Mouse (Mus musculus) ES-CJ7 (cell line): Measurements from ENCODE around the gene Atp2c2.

Source experiments
- DNase-seq: peaks from one replicate; pipeline ENCODE4 v3.0.0; 2011; ENCODE audit warnings: low read depth, low spot score

The Atp2c2 gene

DNA sequence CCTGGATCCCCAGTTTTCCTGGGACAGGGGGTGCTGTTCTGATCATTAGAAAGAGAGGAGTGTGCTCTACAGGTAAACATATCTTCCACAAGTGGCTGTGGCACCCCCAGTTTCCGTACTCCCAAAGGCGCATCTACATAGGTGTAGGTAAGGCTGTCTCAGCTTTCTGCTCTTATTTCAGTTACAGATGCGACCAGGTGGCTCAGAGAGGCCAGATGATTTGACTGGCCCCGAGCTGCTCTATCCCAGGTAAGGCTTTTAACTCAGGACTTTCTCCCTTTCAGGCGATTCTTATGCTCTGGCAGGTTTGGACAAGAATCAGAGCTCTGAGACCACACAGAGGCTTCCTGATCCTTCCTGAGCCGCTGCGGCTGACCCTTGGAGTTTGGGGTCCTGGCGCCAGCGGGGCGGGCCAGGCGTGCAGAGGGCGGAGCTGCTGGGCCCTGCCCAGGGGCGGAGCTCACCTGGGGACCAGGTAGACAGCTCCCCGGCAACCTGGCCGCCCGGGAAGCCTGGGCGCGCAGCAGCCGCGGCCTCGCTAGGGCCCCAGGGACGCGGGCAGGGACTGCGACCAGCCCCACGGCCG lies at the start of gene Atp2c2:
TSS of gene Atp2c2 (plus strand) at position 461 of the 586 bp plus-strand sequence.
- no peak for DNase-seq

DNA sequence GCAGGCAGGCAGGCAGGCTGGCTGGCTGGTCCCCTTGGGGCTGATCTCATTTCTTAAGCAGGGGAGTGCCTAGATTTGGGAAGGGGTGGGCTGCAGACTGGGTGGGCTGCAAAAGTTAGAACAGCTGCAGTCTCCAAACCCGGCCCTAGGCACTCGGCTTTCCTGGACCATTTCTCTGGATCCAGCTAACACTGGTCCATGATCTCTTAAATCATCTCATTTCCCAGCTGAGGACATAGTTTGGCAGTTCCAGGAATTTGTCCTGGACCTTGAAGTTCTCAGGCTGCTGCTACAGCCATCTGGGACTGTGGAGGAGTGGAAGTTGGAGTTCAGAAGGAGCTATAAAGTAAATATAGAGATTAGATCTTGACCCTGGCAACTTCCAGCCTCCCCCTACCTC lies 48.5 kb upstream of the Atp2c2 start:
- no peak for DNase-seq

DNA sequence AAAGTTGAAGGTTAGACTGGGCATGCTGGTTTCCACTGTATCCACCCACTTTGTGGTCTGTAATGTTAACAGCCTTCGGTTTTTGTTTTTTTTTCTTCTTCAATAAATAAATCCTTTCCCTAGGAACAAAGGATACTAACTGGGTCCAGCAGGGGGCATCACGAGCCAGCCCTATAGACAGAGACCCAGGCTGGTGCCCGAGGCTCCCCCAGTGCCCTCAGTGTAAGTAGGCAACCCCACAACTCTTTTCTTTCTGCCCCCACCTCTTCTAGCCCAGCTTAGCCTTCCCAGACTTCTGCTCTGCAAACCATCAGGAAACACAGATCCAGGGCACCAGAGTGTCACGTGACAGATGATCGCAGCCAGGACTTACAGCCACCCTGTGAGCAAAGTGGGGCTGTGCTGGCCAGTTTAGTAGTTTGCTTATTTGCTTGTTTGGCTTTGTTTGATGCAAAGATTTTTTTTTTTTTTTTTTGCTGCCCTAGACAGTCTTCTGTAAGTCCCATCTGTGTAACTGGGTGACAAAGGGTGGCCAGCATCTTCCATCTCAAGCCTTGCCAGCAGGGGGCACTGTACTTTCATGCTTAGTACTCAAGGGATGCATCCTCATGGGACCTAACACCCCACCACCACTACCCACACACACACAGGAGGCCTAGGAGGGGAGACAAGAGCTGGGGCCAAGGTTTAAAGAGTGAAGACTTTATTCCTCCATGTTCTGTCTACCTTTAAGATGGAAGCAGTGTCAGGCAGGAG lies 42.9 kb upstream of the Atp2c2 start:
- peak; percentile 75 for DNase-seq

DNA sequence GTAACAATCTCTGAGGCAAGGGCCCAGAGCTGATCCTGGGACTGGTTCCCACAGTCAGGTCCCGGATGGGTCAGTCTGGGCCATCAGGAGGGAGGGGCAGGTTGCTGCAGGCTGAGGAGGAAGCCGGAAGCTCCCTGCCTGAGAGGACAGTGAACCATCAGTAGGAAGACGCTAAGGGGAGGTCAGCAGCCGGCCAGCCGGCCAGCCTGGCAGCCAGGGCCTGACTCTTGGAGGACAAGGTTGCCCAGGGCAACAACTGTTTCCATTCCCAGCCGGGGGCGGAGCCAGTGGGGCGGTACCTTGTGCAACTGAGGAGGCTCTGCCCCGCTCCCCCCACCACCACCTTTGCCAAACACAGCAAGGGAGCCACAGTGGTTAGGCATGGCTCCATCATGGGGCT lies 38.7 kb upstream of the Atp2c2 start:
- no peak for DNase-seq

DNA sequence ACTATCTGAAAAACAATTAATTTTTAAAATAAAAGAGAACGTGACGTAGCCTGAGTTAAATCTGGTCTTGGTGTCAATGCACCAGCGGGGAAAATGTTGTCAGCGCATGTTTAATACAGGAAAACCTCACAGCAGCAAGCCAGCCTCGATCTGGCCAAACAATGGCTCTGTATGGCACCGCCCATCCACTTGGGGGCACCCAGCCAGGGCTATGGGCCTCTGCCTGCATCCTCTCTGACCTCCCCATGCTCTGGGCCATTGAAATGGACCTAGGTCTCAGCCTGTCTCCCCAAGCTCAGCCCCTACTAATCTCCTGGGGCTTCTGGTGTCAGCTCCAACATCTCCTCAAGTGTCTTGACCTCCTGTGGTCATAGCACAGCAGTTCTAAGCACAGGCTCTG lies 37.9 kb upstream of the Atp2c2 start:
- no peak for DNase-seq

DNA sequence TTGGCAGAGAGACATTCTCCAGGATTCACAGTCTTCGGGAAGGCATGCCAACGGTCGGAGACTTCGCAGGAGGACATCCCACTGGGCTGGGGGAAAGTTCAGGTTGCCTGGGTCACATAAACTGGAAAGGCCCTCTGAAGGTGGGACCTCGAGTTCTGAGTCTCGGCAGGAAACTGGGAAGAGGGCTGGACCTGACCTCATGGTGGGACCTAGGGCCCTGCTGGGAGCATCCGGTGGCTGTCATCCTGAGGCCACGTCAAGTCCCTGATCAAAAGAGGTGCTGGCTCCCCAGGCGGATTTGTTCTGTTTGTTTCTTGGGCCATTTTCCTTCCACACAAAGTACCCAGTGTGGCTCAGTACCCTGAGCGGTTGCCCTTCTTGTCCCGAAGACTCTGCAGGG lies 36.4 kb upstream of the Atp2c2 start:
- no peak for DNase-seq

DNA sequence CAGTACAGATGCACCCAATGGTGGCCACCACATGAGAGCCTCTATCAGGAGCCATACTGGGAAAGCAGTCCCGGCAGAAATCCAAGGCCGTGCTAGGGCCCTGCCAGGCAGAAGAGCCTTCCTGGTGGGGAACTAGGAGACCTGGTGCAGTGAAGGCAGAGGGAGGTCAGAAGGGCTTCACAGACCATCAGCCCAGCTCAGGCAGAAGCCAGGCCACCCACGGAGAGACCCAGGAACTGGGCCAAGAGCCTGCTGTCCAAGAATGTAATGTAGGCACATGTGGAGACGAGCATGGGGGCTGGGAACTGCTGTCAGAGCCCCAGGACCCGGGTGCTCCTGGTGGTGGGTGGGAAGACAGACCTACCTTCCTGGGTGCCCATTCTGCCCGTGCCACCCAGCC lies 34.5 kb upstream of the Atp2c2 start:
- no peak for DNase-seq

DNA sequence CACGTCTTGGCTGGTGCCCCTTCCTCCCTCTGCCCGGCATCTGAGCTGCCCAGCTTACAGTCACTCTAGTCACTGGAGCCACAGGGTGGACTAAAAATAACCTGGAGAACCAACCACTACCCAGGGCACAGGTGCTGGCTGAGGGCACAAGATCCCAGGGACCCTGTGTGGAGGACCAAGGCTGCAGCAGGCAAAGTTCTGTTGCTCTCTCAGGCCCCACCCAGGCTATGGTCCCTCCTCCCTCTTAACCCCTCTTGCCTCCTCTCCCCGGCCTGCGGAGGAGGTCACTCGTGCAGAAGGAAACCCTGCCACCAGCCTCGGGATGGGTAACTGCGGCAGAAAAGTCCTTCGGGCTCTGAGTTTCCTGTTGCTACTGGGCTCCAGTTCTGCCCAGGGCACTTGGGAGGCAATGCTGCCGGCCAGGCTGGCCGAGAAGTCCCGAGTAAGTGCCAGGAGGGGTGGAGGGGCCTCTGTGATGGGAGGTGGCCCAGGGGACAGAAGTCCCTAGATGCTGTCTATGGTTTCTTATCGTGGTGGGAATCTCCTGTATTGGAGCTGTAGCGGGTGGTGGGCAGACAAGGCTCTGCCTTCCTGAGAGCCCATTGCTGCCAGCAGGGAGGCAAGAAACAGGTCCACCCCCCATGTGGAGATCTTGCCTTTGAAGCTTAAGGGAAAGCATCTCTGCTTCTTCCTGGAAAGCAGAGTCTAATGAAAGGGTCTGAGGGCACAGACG lies 33.4 kb upstream of the Atp2c2 start, which contains the start of gene Wfdc1:
TSS of gene Wfdc1 (plus strand) at position 147 of the 733 bp plus-strand sequence.
- DNase-seq: no peak

DNA sequence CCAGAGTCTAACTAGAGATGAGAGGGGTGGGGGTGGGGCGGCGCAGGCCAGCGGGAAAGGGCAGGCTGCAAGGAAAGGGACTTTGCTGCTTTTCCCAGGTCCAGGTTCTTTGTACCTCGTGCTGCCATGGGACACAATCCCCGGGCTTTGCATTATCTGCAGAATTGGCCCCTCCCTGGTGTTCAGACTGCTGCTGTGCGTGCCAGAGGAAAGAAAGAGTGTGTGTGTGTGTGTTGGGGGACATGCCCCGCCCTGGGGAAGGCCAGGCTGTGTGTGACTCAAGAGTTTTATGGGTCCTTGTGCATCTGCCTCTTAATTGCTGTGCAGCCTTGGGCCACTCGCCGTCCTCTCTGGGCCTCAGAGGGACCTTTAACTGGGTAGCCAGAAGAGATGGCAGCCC lies 31.4 kb upstream of the Atp2c2 start:
- DNase-seq: no peak

DNA sequence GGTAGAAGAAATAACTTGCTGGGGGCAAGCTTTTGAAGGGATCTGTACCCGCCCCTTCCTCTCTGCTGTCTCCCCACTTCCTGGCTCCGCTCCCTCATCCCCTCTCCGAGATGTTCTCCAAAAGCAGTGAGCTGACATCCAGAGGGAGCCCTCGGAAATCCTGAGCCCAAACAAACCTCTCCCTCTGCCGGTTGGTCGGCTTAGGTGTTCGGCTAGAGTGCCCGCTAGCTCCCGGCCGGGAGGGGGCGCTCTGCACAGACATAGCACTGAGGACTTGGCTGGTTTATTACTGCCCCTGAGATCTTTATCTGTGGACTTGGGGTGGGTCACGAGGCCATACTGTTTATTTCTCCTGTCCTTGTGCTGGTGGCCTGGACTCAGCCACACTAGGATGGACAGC lies 30.5 kb upstream of the Atp2c2 start:
- peak; percentile 91 for DNase-seq

DNA sequence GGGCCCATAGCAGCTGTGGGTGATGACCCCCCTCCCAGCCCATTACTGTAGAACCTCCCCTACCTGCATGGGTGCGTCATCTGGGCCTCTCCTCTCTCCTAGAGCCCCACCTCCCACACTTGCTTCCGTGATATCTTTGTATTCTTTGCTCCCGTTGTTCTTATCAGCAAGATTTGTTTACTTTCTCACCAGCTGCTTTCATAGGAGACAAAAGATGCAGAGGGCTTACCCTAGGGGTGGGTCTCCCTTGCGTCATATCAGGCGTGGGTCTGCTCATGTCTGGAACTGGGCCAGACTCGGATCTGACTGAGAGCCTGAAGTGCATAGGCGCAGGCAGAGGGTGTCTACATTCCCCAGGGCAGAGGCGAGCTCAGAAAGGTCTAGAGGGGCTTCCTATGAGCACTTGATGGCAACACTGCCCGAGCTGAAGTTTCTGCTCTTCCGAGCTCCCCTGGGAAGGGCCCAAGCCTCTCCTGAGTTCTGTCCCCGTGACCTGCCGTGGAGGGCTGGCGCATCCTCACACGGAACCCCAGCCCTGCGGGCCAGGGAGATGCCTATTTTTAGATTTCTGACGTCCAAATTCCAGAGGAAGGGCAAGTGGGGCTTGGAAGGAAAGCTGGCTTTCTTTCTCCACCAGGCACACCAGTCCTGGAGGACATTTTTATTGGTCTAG lies 29.3 kb upstream of the Atp2c2 start:
- DNase-seq: no peak

DNA sequence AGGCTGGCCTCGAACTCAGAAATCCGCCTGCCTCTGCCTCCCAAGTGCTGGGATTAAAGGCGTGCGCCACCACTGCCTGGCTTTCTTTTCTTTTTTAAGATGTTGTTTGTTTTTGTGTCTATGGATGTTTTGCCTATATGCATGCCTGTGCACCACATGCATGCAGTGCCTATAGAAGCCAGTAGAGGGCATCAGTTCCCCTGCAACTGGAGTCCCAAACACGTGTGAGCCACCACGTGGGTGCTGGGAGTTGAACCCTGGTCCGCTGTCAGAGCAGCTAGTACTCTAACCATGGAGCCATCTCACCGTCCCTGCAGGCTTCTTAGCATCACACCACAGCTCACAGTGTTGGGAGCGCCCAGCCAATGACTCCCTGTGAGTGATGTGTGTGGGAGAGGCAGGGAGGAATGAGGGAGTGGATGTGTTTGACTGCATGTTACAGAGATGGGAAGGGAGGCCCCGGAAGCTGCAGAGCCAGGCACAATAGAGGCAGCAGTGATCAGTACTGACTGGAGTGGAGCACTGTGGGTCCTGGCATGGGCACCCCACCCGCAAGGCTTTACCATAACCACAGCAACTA lies 25.7 kb upstream of the Atp2c2 start:
- DNase-seq: peak; percentile 92

DNA sequence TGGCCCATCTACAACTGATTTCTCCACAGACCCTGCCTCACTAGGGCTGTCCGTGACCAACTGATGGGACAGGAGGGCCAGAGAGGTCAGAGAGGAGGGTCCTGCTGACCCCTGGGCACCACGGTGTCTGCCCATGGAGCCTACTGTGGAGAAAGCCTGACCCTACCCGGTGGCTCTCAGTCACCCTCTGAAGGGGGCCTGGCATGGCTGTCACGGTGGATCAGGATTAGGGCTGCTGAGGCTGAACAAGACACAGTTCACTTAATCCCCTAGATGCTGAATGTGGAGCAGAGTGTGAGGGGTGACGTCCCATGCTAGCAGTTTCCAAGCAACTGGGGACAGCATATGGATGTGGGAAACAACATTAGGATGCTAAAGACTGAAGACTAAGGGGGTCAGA lies 24.4 kb upstream of the Atp2c2 start:
- DNase-seq: no peak

DNA sequence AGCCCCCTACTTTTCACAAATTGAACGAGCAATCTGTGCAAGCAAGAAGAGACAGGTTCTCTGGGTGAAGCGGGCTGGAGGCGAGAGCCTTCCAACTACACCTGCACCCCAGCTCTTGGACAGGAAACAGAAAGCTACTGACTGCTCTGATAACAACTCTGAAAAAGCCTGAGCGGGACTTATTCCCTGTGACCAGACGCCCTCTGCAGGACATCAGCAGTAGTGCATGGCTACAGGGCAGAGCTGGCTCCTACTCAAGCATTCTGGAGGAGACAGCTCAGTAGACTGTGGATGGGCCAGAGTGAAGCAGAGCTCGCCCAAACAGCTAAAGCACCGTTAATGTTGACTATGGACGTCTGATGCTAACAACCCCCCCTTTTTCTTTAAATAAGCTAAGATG lies 23.4 kb upstream of the Atp2c2 start:
- DNase-seq: peak; percentile 96

DNA sequence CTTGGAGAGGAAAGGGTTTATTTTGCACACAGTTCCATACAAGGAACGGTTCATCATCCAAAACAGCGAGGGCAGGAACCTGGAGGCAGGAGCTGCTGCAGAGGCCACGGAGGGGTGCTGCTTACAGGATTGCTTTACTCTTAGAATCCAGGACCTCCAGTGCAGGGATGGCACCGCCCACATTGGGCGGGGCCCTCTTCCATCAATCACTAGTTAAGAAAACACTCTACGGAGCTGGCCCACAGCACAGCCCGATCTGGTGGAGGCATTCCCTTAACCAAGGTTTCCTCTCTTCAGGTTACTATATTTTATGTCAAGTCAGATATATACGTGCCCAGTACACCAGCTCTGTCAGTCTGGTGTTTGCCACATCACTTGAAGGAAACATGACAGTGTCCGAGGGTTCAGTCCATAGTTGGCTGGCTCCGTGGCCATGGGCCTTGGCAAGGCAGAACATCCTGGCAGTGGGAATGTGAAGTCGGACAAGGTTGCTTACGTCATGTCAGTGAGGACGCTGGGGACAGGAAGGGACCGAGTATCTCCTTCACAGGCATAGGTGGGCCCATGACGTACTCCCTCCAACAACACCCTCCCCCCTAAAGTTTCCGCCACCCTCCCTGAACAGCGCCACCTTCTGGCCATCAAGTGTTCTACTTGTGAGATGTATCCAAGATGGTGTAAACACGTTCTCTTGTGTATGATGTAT lies 21.5 kb upstream of the Atp2c2 start:
- DNase-seq: peak; percentile 94

DNA sequence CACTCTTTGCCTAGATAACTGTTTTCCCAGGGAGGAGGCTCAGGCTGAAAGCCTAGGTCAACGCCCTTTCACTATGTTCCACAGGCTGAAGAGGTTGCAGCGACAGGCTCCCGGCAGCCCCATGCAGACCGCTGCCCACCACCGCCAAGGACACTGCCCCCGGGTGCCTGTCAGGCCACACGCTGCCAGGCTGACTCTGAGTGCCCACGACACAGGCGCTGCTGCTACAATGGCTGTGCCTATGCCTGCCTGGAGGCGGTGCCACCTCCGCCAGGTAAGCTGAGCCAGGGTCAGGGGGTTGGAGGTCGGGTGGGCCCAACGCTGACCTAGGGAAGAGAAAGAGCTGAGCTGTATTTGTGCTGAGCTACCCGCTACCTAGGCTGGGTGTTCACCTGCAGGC lies 20.6 kb upstream of the Atp2c2 start:
- DNase-seq: no peak

DNA sequence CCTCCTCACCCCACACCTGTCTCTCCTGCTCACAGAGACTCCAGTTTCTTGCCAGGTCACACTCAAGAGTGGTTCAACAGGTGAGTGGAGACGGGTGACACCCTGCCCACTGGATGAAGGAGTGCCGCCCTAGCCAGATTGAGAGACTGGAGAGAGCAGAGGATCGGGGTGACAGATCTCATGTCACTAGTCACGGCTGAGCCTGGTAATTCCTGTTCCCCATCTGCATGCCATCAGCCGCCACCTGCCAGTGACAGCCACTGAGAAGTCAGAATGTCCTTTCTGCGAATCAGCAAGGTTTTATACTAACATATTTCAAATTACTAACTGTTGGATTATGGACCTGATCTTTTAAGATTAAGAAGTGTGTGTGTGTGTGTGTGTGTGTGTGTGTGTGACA lies 9.2 kb upstream of the Atp2c2 start:
- no peak for DNase-seq

DNA sequence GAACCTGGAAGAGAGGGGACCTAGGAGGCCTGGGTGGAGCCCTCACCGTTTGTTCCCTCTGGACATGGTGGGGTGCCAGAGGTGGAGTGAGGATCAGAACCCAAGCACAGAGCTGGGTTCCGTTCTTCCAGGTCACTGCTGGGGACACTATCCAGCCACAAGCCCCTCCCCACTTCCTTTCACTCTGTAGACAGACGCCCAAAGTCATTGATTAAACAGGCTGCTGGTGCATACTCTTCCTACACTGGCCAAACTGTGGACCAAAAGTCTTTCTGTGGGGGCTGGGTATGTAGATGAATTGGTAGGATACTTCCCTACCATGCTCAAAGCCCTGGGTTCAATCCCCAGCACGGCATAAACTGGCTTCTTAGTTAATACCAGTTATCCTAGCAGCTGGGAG lies 7.8 kb upstream of the Atp2c2 start:
- no peak for DNase-seq

DNA sequence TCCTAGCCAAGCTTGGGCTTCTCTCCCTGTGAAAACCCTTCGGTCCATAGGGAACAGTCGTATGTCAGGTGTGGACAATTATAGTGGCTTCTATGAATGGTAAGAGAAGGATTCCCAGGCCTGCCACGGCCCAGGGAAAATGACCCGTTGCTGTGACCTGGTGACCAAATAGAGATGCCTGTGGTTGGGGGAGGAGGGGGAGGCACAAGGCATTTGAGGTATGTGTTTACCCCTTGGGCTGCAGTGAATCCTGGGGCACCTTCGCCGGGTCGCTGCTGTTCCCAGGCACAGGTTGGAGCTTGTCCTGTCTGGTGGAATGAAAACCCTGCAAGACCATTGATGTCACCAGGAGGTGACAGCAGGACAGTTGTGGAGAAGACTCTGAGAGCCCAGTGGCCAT lies 5.1 kb upstream of the Atp2c2 start:
- no peak for DNase-seq

DNA sequence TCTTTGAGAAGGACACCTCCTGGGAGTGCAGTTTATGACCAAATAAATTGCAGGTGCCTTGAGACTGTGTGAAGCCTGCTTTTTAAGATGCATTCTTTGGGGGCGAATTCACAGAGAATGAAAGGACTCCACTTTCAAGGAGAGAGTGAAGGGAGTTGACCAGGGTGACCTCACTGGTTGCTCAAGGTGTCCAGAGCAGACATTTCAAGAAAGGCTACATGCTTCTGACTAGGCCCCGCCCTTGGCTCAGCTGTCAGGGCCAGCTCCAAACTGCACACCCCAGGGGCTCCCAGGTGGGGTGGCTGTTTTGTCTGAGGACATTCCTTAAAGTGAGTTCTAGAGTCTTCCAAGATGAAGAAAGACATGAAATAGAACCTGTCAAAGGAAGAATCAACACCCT lies 2.6 kb upstream of the Atp2c2 start:
- no peak for DNase-seq

DNA sequence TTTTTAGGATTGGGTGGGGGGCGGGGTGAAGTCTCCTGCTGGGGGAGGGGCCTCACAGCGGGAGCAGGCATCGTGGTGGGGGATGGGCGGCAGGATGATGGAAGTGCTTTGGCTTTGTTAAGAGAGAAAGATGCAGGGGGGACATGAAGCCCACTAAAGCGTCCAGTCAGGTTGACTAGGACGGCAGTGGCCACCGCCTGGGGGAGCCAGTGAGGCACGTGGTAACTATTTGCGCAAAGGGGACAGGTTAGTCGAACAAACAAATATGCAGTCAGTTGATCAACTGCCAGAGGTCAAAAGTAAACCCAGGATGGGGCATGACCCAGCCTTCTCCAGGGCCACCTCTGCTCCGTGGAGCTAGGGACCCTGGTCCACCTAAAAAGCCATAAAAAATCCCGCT lies 849 bp upstream of the Atp2c2 start:
- no peak for DNase-seq
